Mouse (Mus musculus) left cerebral cortex, postnatal 10 days (tissue): ENCODE results near the gene Ripply3. TPM values are rescaled to one million over a fixed set of nuclear protein-coding genes. Genes with fewer than 3 reads are reported as not detected.

Source experiments
- total RNA-seq, 2 experiments: library from RNA; stranded (reverse); gene quantifications; 2 replicates each; pipeline ENCODE4 v1.2.3; 2021

Gene Ripply3
- total RNA-seq, 2 experiments from 2014 or later, result 0.43 TPM; not detected in 1

Other genes with a start within 250 kb of the Ripply3 start
- gene Sim2, start 243.5 kb upstream of the Ripply3 start, total RNA-seq, result under 1 TPM in 1 of 2 experiments, not detected in 1; 0.41 TPM
- 10 to 100 TPM; 12.4 to 13.1 TPM for gene Hlcs, start 14.8 kb upstream of the Ripply3 start, total RNA-seq
- 100 to 1,000 TPM; 798 to 822 TPM for gene Ttc3, start 42.2 kb downstream of the Ripply3 start, total RNA-seq
- gene Pigp, start 43.4 kb downstream of the Ripply3 start, total RNA-seq, result 10 to 100 TPM; 46.8 to 51.4 TPM
- 10 to 100 TPM; 32.8 to 33.0 TPM for gene Vps26c, start 198.4 kb downstream of the Ripply3 start, total RNA-seq
- 100 to 1,000 TPM; 102 to 104 TPM for gene Dyrk1a, start 241.6 kb downstream of the Ripply3 start, total RNA-seq